Mouse (Mus musculus): ENCODE data around the gene Gtf3c2. TPM values are rescaled to one million over a fixed set of nuclear protein-coding genes. Genes with fewer than 3 reads are reported as not detected.

Gene Gtf3c2
- polyA plus RNA-seq, 1 experiment, result 59.2 TPM

- TF ChIP-seq CTCF (IDR thresholded peaks at IDR 0.05; ENCODE audit: insufficient read depth, low read length) (no peak), POLR2A (IDR thresholded peaks at IDR 0.05; ENCODE audit: borderline replicate concordance, extremely low read depth, low read depth, low read length) (no peak)
- H3K4me3 ChIP-seq (replicated peaks; ENCODE audit: extremely low read depth, low read depth, low read length), result no peak overlapping the region
- WGBS, result 4% methylated on average over 33 of the region's 33 CpGs
- no peak for DNase-seq
- H3K4me1 ChIP-seq (ENCODE audit: control insufficient read depth, insufficient read depth, low read length), result peaks cover 4% of the 10 kb centered on the region; the same call in 1 of the 2 replicates
Measured at GRCm38 (mm10) chr5:31136730-31137424, 43.1 kb downstream of the Gtf3c2 start.

DNA sequence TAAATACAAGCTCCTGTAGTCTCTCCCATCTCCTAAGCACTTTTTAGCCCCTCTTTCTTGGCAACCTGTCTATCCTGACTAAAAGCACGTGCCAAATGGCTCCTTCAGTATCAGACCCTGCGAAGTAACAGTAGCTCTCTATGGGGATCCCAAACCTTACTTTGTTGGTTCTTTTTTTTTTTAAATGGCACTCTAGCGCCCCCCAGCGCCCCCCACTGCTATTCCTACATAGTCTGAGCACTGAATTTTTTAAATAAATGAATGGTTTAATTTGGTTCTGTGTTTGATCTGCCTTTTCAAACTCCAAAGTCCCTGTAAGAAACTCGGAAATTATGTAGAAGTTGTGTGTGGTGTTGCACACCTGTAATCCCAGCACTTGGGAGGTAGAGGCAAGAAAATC is 53.9 kb downstream of the Gtf3c2 start:
- WGBS, result 37% methylated on average over 5 of the region's 5 CpGs
- TF ChIP-seq POLR2A (IDR thresholded peaks at IDR 0.05; ENCODE audit: borderline replicate concordance, extremely low read depth, low read depth, low read length) (no peak), CTCF (IDR thresholded peaks at IDR 0.05; ENCODE audit: insufficient read depth, low read length) (no peak)
- no peaks in the 10 kb centered on the region for H3K4me1 ChIP-seq (ENCODE audit: control insufficient read depth, insufficient read depth, low read length)

GRCm38 (mm10) chr5:31123481-31123880 is 56.5 kb downstream of the Gtf3c2 start:
- no peaks in the 10 kb centered on the region for H3K4me1 ChIP-seq (ENCODE audit: control insufficient read depth, insufficient read depth, low read length)
- TF ChIP-seq CTCF (IDR thresholded peaks at IDR 0.05; ENCODE audit: insufficient read depth, low read length) (no peak), POLR2A (IDR thresholded peaks at IDR 0.05; ENCODE audit: borderline replicate concordance, extremely low read depth, low read depth, low read length) (no peak)
- no peak for DNase-seq
- no peak overlapping the region for H3K4me3 ChIP-seq (replicated peaks; ENCODE audit: extremely low read depth, low read depth, low read length)
- WGBS, result 46% methylated on average over 2 of the region's 2 CpGs

More for the DNA sequence above, 53.9 kb downstream of the Gtf3c2 start:
- DNase-seq, result no peak
- H3K4me3 ChIP-seq (replicated peaks; ENCODE audit: extremely low read depth, low read depth, low read length), result no peak overlapping the region

- DNase-seq, result no peak
- TF ChIP-seq CTCF (IDR thresholded peaks at IDR 0.05; ENCODE audit: insufficient read depth, low read length) (no peak), POLR2A (IDR thresholded peaks at IDR 0.05; ENCODE audit: borderline replicate concordance, extremely low read depth, low read depth, low read length) (no peak)
- H3K4me3 ChIP-seq (replicated peaks; ENCODE audit: extremely low read depth, low read depth, low read length), result no peak overlapping the region
- WGBS, result 68% methylated on average over 8 of the region's 8 CpGs
- H3K4me1 ChIP-seq (ENCODE audit: control insufficient read depth, insufficient read depth, low read length), result no peaks in the 10 kb centered on the region
Measured at GRCm38 (mm10) chr5:31121111-31121510, 58.8 kb downstream of the Gtf3c2 start.

DNA sequence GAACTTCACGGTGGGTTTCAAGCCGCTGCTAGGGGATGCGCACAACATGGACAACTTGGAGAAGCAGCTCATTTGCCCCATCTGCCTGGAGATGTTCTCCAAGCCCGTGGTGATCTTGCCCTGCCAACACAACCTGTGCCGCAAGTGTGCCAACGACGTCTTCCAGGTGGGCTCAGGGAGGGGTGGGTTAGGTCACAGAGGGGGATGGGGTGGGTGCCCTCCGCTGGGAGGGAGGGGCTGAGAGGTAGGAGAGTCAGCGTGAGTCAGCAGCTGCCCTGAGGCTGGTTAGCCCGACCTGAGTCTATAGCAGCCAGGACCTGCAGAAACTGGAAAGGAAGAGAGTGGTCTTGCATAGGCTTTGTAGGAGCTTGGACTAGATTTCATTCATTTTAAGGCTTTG is 63.0 kb downstream of the Gtf3c2 start:
- 25% methylated on average over 10 of the region's 10 CpGs for WGBS
- Histone ChIP-seq H3K4me1 (ENCODE audit: control insufficient read depth, insufficient read depth, low read length) (no peaks in the 10 kb centered on the region), H3K4me3 (replicated peaks; ENCODE audit: extremely low read depth, low read depth, low read length) (no peak overlapping the region)
- no peak for DNase-seq
- TF ChIP-seq POLR2A (IDR thresholded peaks at IDR 0.05; ENCODE audit: borderline replicate concordance, extremely low read depth, low read depth, low read length), result no peak
- TF ChIP-seq CTCF (IDR thresholded peaks at IDR 0.05; ENCODE audit: insufficient read depth, low read length), result no peak

DNA sequence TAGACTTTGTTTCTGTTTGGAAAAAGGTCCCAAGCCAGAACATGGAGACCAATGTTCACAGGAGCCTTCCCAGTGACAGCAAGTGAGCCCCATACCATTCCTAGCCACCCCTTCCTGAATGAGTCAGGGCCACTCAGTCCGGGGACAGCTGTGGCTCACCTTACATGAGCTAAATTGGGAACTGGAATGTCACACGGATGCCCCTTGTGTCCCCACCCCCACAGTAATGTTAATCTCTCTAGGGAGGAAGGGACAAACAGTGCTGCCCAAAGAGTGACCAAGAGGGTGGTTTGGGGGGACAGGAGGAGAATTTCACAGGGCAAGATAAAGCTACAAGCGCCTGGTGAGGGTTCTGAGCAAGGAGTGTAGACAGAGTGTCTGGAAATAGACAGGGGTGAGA is 63.6 kb downstream of the Gtf3c2 start, which contains the start of gene Trim54:
TSS of gene Trim54 (plus strand) at position 359 of the 400 bp plus-strand sequence.
- TF ChIP-seq POLR2A (IDR thresholded peaks at IDR 0.05; ENCODE audit: borderline replicate concordance, extremely low read depth, low read depth, low read length) (no peak), CTCF (IDR thresholded peaks at IDR 0.05; ENCODE audit: insufficient read depth, low read length) (no peak)
- Histone ChIP-seq H3K4me1 (ENCODE audit: control insufficient read depth, insufficient read depth, low read length) (no peaks in the 10 kb centered on the region), H3K4me3 (replicated peaks; ENCODE audit: extremely low read depth, low read depth, low read length) (no peak within 1 kb of the TSS)
- WGBS, result 26% methylated on average over 3 of the region's 3 CpGs
- no peak for DNase-seq

GRCm38 (mm10) chr5:31110781-31111180 is 69.2 kb downstream of the Gtf3c2 start:
- DNase-seq, result no peak
- H3K4me3 ChIP-seq (replicated peaks; ENCODE audit: extremely low read depth, low read depth, low read length), result no peak overlapping the region
- no peak for TF ChIP-seq CTCF (IDR thresholded peaks at IDR 0.05; ENCODE audit: insufficient read depth, low read length)
- no peak for TF ChIP-seq POLR2A (IDR thresholded peaks at IDR 0.05; ENCODE audit: borderline replicate concordance, extremely low read depth, low read depth, low read length)
- H3K4me1 ChIP-seq (ENCODE audit: control insufficient read depth, insufficient read depth, low read length), result no peaks in the 10 kb centered on the region
- WGBS, result 25% methylated on average over 7 of the region's 7 CpGs

DNA sequence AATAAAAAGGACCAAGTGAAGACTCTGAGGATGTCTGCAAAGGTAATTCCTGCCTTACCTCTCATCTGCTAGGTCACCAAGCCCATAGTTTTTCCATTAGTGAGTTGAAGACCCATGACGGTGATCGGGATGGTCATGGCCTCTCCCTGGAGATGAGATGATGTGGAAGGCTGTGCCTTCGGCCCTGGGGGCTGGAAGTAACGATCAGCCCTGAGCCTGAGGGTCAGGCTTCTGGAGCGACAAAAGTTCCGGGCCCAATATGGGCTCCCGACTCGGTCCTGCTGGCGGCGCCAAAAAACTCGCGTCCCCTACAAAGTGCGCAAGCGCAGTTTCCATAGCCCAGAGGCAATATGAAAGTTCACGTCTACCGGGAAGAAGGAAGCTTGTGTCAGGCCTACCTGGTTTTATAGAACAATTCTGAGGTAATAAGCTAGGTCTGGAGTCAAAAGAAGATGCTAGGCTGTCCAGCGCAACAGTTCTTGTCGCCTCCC is 71.9 kb downstream of the Gtf3c2 start, which contains the start of gene Slc30a3:
TSS of gene Slc30a3 (minus strand) at position 238 of the 491 bp plus-strand sequence.
- WGBS, result 84% methylated on average over 18 of the region's 18 CpGs
- TF ChIP-seq CTCF (IDR thresholded peaks at IDR 0.05; ENCODE audit: insufficient read depth, low read length), result no peak
- no peak for TF ChIP-seq POLR2A (IDR thresholded peaks at IDR 0.05; ENCODE audit: borderline replicate concordance, extremely low read depth, low read depth, low read length)
- H3K4me3 ChIP-seq (replicated peaks; ENCODE audit: extremely low read depth, low read depth, low read length), result no peak within 1 kb of the TSS
- DNase-seq, result no peak
- H3K4me1 ChIP-seq (ENCODE audit: control insufficient read depth, insufficient read depth, low read length), result no peaks in the 10 kb centered on the region

Other genes with a start within 250 kb of the Gtf3c2 start
- 2.7 and 5.7 TPM in 2 replicates for gene Cgref1, start 234.6 kb downstream of the Gtf3c2 start, polyA plus RNA-seq (2012; rRNA removed)
- 196 and 253 TPM in 2 replicates for gene Preb, start 219.8 kb downstream of the Gtf3c2 start, polyA plus RNA-seq (2012; rRNA removed)
- 0.95 and 1.2 TPM in 2 replicates for gene Tcf23, start 211.5 kb downstream of the Gtf3c2 start, polyA plus RNA-seq (2012; rRNA removed)
- gene Atraid, start 131.8 kb downstream of the Gtf3c2 start, polyA plus RNA-seq (2012; rRNA removed), result 113 and 122 TPM in 2 replicates
- gene Slc5a6, start 131.2 kb downstream of the Gtf3c2 start, polyA plus RNA-seq (2012; rRNA removed), result 16.3 and 19.1 TPM in 2 replicates
- gene Cad, start 125.4 kb downstream of the Gtf3c2 start, polyA plus RNA-seq (2012; rRNA removed), result 27.6 and 28.6 TPM in 2 replicates
- not detected in 2 replicates for gene Dnajc5g, start 73.9 kb downstream of the Gtf3c2 start, polyA plus RNA-seq (2012; rRNA removed)
- 0.10 TPM in 1 of 2 replicates, not detected in the other for gene Slc30a3, start 71.9 kb downstream of the Gtf3c2 start, polyA plus RNA-seq (2012; rRNA removed)
- 3.8 and 14.9 TPM in 2 replicates for gene Trim54, start 63.4 kb downstream of the Gtf3c2 start, polyA plus RNA-seq (2012; rRNA removed)
- gene Ucn, start 41.3 kb downstream of the Gtf3c2 start, polyA plus RNA-seq (2012; rRNA removed), result not detected in 2 replicates
- 86.4 and 93.4 TPM in 2 replicates for gene Mpv17, start 25.9 kb downstream of the Gtf3c2 start, polyA plus RNA-seq (2012; rRNA removed)
- gene Gm29609, start 233 bp downstream of the Gtf3c2 start, polyA plus RNA-seq (2012; rRNA removed), result 2.2 and 2.7 TPM in 2 replicates
- 80.9 and 97.0 TPM in 2 replicates for gene Snx17, start 13.1 kb upstream of the Gtf3c2 start, polyA plus RNA-seq (2012; rRNA removed)
- 28.3 and 44.9 TPM in 2 replicates for gene Eif2b4, start 13.3 kb upstream of the Gtf3c2 start, polyA plus RNA-seq (2012; rRNA removed)
- 45.2 and 52.4 TPM in 2 replicates for gene Zfp513, start 22.2 kb upstream of the Gtf3c2 start, polyA plus RNA-seq (2012; rRNA removed)
- 67.4 and 89.5 TPM in 2 replicates for gene Ppm1g, start 40.5 kb upstream of the Gtf3c2 start, polyA plus RNA-seq (2012; rRNA removed)
- gene Nrbp1, start 60.7 kb upstream of the Gtf3c2 start, polyA plus RNA-seq (2012; rRNA removed), result 170 and 188 TPM in 2 replicates
- 0.36 and 0.70 TPM in 2 replicates for gene Gm9970, start 61.1 kb upstream of the Gtf3c2 start, polyA plus RNA-seq (2012; rRNA removed)
- 71.3 and 75.9 TPM in 2 replicates for gene Krtcap3, start 71.5 kb upstream of the Gtf3c2 start, polyA plus RNA-seq (2012; rRNA removed)
- gene Ift172, start 111.0 kb upstream of the Gtf3c2 start, polyA plus RNA-seq (2012; rRNA removed), result 45.0 and 47.8 TPM in 2 replicates
- 11.7 and 17.8 TPM in 2 replicates for gene Fndc4, start 115.9 kb upstream of the Gtf3c2 start, polyA plus RNA-seq (2012; rRNA removed)
- 0.05 and 0.11 TPM in 2 replicates for gene Gckr, start 117.3 kb upstream of the Gtf3c2 start, polyA plus RNA-seq (2012; rRNA removed)